Mouse (Mus musculus) forebrain, embryonic 15.5 days (tissue): ENCODE data around the gene Sohlh1. TPM values are rescaled to one million over a fixed set of nuclear protein-coding genes. Genes with fewer than 3 reads are reported as not detected.

Experiments
- ATAC-seq: fragments of 200-750 bp; cut with Nextera tagmentation; replicated peaks from 2 replicates; pipeline ENCODE4 v1.8.0; 2017; ENCODE audit warnings: mild to moderate bottlenecking, moderate TSS enrichment, moderate library complexity
- H3K27ac ChIP-seq: fragments of 300-500 bp; sonication (generic); replicated peaks from 2 replicates; pipeline ENCODE4 v1.5.1; 2015; ENCODE audit warnings: mild to moderate bottlenecking, inconsistent platforms
- H3K27me3 ChIP-seq: fragments of 300-500 bp; sonication (generic); 2 replicates; pipeline ENCODE4 v1.6.1; 2015; ENCODE audit warnings: inconsistent platforms
- H3K36me3 ChIP-seq: fragments of 300-500 bp; sonication (generic); 2 replicates; pipeline ENCODE4 v1.6.1; 2015; ENCODE audit warnings: mild to moderate bottlenecking, inconsistent platforms
- H3K4me1 ChIP-seq: fragments of 300-500 bp; sonication (generic); 2 replicates; pipeline ENCODE4 v1.6.1; 2015; ENCODE audit warnings: inconsistent platforms
- H3K4me2 ChIP-seq: fragments of 300-500 bp; sonication (generic); replicated peaks from 2 replicates; pipeline ENCODE4 v1.6.1; 2015; ENCODE audit warnings: mild to moderate bottlenecking, inconsistent platforms
- H3K4me3 ChIP-seq: fragments of 300-500 bp; sonication (generic); 2 replicates; pipeline ENCODE4 v1.5.1; 2015; ENCODE audit warnings: mild to moderate bottlenecking, inconsistent platforms
- H3K9ac ChIP-seq: fragments of 300-500 bp; sonication (generic); replicated peaks from 2 replicates; pipeline ENCODE4 v1.6.1; 2015; ENCODE audit warnings: mild to moderate bottlenecking, inconsistent platforms
- H3K9me3 ChIP-seq: fragments of 300-500 bp; sonication (generic); 2 replicates; pipeline ENCODE4 v1.6.1; 2016; ENCODE audit warnings: inconsistent platforms
- WGBS: fragments of 180-500 bp; shearing (Covaris S2); methylation state at CpG from one replicate; pipeline ENCODE4 v1.1.7; 2015; ENCODE audit warnings: mixed read lengths; 5-methylcytosine and 5-hydroxymethylcytosine counted together
- polyA plus RNA-seq: library from polyadenylated mRNA; unstranded; fragments of >200 nt; fragmentation: Nextera tagmentation; extraction: Ambion mirVana; gene quantifications from 2 replicates; pipeline ENCODE4 v1.2.1, GENCODE M21; 2015

Gene Sohlh1
- polyA plus RNA-seq, 1 experiment from 2014 or later, result not detected

- ATAC-seq, result peak; percentile 30
- H3K36me3 ChIP-seq, result no peaks in the 10 kb centered on the region
- no peaks in the 10 kb centered on the region for H3K9me3 ChIP-seq
- H3K4me3 ChIP-seq, result peak within 1 kb of the TSS; percentile 62
- H3K27ac ChIP-seq, result no peak within 1 kb of the TSS
- under 1% methylated on average over 43 of the region's 53 CpGs for whole genome bisulfite sequencing
- H3K4me1 ChIP-seq, result peaks cover 25% of the 10 kb centered on the region
- peak within 1 kb of the TSS; percentile 95 for H3K4me2 ChIP-seq
- H3K9ac ChIP-seq, result peak within 1 kb of the TSS; percentile 50
- H3K27me3 ChIP-seq, result no peaks in the 10 kb centered on the region
These were observed 16.5 kb upstream of the Sohlh1 start, which contains the start of gene Kcnt1 for GRCm38 (mm10) chr2:25863337-25864131. TSS of gene Kcnt1 (plus strand) at chr2:25863734.

DNA sequence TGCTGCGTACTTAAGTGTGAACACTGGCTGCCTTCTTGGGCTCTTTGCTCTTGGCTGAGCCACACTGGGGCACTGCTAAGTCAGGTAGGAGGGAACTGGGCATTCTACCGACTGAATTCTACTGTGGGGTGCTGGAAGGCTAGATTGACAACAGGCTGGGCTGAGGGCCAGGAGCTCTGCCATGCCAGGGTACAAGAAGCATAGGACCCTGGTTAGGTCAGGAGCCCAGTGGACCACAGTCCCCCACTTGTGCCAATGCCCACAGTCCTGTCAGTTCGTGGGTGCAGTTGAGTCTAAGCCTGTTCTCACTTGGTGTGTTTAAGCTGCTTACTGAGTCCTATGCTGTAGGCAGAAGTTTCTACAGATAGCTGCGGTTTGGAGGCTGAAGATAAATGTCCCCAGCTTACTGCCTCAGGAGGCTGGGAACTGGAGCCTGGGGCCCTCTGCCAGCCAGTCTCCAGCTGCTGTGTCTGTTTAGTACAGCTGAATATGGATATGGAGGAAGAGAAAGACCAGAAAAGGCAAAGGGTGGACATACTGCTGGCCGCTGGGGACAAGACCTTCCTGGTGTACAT lies 15.7 kb upstream of the Sohlh1 start:
- no peaks in the 10 kb centered on the region for H3K36me3 ChIP-seq
- peak overlapping the region; percentile 62 for H3K4me3 ChIP-seq
- H3K27me3 ChIP-seq, result no peaks in the 10 kb centered on the region
- peak overlapping the region; percentile 95 for H3K4me2 ChIP-seq
- 57% methylated on average over 5 of the region's 5 CpGs for WGBS
- H3K9ac ChIP-seq, result 0 out of 2 replicates have a peak overlapping the region, but pooled peaks have one; percentile 50
- peaks cover 25% of the 10 kb centered on the region for H3K4me1 ChIP-seq
- no peaks in the 10 kb centered on the region for H3K9me3 ChIP-seq
- H3K27ac ChIP-seq, result no peak overlapping the region
- no peak for ATAC-seq

- H3K4me1 ChIP-seq, result peaks cover 25% of the 10 kb centered on the region
- H3K27me3 ChIP-seq, result no peaks in the 10 kb centered on the region
- no peak overlapping the region for H3K4me3 ChIP-seq
- no peak overlapping the region for H3K9ac ChIP-seq
- no peak for ATAC-seq
- no peak overlapping the region for H3K4me2 ChIP-seq
- H3K9me3 ChIP-seq, result no peaks in the 10 kb centered on the region
- WGBS, result 81% methylated on average over 2 of the region's 2 CpGs
- no peaks in the 10 kb centered on the region for H3K36me3 ChIP-seq
- no peak overlapping the region for H3K27ac ChIP-seq
These were observed 15.0 kb upstream of the Sohlh1 start for GRCm38 (mm10) chr2:25862038-25862437.

DNA sequence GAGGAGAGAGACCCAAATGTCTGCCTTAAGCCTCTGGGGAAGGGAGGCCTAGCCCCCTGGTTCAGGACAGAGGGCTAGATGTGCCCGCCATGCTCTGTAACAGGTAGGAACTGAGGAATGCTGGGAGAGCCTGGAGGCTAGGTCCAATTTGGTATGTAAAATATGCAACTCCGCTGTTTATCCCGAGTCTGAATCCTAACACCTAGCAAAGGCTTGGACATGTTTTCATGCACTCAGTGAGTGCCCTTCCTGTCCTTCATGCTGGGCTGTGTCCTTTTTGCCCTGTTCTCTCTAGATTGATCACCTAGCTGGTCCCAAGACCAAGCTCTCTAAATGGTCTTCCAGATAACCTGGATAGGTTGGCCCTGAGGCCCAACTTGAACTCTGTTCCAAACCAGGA lies 12.8 kb upstream of the Sohlh1 start:
- WGBS, result 91% methylated on average over 3 of the region's 3 CpGs
- Histone ChIP-seq H3K27me3 (no peaks in the 10 kb centered on the region), H3K4me1 (peaks cover 21% of the 10 kb centered on the region), H3K27ac (no peak overlapping the region), H3K4me2 (no peak overlapping the region), H3K9ac (no peak overlapping the region), H3K4me3 (no peak overlapping the region), H3K9me3 (no peaks in the 10 kb centered on the region), H3K36me3 (no peaks in the 10 kb centered on the region)
- no peak for ATAC-seq

- no peak overlapping the region for H3K9ac ChIP-seq
- no peaks in the 10 kb centered on the region for H3K4me1 ChIP-seq
- H3K27me3 ChIP-seq, result no peaks in the 10 kb centered on the region
- H3K4me2 ChIP-seq, result no peak overlapping the region
- no peak for ATAC-seq
- no peak overlapping the region for H3K4me3 ChIP-seq
- H3K36me3 ChIP-seq, result no peaks in the 10 kb centered on the region
- 82% methylated on average over 5 of the region's 5 CpGs for WGBS
- no peak overlapping the region for H3K27ac ChIP-seq
- no peaks in the 10 kb centered on the region for H3K9me3 ChIP-seq
These were observed 7.0 kb upstream of the Sohlh1 start for GRCm38 (mm10) chr2:25853998-25854397.

- Histone ChIP-seq H3K4me1 (no peaks in the 10 kb centered on the region), H3K9ac (no peak overlapping the region), H3K27ac (no peak overlapping the region), H3K4me3 (no peak overlapping the region), H3K36me3 (no peaks in the 10 kb centered on the region), H3K9me3 (no peaks in the 10 kb centered on the region), H3K27me3 (no peaks in the 10 kb centered on the region), H3K4me2 (no peak overlapping the region)
- no peak for ATAC-seq
- WGBS, result 46% methylated on average over 3 of the region's 3 CpGs
These were observed 5.6 kb upstream of the Sohlh1 start for GRCm38 (mm10) chr2:25852626-25853025.

DNA sequence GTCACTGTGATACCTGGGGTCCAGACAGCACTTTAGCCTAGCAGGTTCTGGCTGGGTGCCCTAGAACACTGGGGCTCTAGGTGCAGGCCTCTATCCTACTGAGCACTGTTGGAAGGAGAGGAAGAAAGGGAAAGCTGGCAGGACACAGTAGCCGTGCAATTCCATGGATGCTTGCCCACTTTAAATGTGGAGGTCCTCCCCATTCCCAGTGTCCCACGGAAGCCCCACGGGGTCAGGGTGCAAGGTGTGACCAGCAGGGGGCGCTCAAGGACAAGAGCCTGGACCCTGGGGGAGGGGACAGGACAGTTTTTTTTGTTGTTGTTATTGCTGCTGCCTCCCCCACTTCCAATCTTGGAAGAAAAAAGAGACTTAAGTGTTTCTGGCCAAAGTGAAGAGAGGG lies 3.3 kb upstream of the Sohlh1 start:
- Histone ChIP-seq H3K4me3 (no peak overlapping the region), H3K27me3 (no peaks in the 10 kb centered on the region), H3K4me2 (no peak overlapping the region), H3K4me1 (no peaks in the 10 kb centered on the region), H3K36me3 (no peaks in the 10 kb centered on the region), H3K27ac (no peak overlapping the region), H3K9me3 (no peaks in the 10 kb centered on the region), H3K9ac (no peak overlapping the region)
- 11% methylated on average over 4 of the region's 4 CpGs for whole genome bisulfite sequencing
- ATAC-seq, result no peak

DNA sequence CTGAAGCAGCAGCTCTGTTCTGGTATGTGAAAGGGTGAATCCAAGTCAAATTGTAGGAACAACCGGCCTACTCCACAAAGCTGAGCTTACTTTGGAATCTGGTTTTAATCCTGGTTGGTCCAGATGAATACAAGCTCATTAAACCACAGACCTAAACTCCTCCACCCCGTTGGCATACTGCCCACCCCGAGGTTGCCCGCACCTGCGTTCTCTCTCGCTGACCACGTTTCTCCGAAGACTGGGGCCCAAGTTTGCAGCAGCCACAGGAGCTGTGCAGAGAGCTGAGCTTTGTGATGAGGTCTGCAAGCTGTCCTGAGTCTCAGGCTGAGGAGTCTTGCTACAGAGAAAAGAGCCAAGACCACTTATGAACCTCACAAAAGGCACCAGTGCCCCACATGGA lies 532 bp downstream of the Sohlh1 start:
- ATAC-seq, result no peak
- Histone ChIP-seq H3K4me1 (peaks cover 12% of the 10 kb centered on the region), H3K4me3 (no peak overlapping the region), H3K9me3 (no peaks in the 10 kb centered on the region), H3K9ac (no peak overlapping the region), H3K27me3 (no peaks in the 10 kb centered on the region), H3K27ac (no peak overlapping the region), H3K4me2 (no peak overlapping the region), H3K36me3 (no peaks in the 10 kb centered on the region)
- WGBS, result 64% methylated on average over 8 of the region's 8 CpGs

DNA sequence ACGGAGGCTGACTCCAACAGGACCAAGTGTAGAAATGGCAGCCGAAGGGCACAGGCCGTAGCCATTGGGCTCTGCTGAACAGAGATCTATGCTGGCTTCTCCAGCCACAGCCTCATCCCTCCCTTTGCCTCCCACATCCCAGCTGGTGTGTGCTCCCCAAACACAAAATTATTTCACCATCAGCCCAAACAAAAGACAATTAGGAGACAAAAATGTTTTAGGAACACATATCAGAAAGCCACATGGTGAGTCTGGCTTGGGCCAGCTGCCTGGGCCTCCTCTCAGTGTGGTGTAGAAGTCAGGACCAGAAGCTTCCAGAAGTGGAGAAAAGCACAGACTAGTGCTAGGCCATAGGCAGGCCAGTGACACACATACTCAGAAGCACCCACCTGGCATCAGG lies 3.0 kb downstream of the Sohlh1 start:
- 88% methylated on average over 3 of the region's 3 CpGs for WGBS
- no peaks in the 10 kb centered on the region for H3K36me3 ChIP-seq
- H3K4me1 ChIP-seq, result peaks cover 12% of the 10 kb centered on the region
- H3K4me3 ChIP-seq, result no peak overlapping the region
- ATAC-seq, result no peak
- H3K27ac ChIP-seq, result no peak overlapping the region
- H3K9ac ChIP-seq, result no peak overlapping the region
- H3K4me2 ChIP-seq, result no peak overlapping the region
- no peaks in the 10 kb centered on the region for H3K9me3 ChIP-seq
- no peaks in the 10 kb centered on the region for H3K27me3 ChIP-seq

GRCm38 (mm10) chr2:25842758-25843157 lies 4.3 kb downstream of the Sohlh1 start:
- Histone ChIP-seq H3K36me3 (no peaks in the 10 kb centered on the region), H3K4me2 (no peak overlapping the region), H3K4me1 (peaks cover 12% of the 10 kb centered on the region), H3K9me3 (no peaks in the 10 kb centered on the region), H3K27me3 (no peaks in the 10 kb centered on the region), H3K4me3 (no peak overlapping the region), H3K27ac (peak overlapping the region; percentile 52; the same call in 1 of the 2 replicates), H3K9ac (no peak overlapping the region)
- WGBS, result 12% methylated on average over 1 of the region's 1 CpGs
- no peak; the same call in 1 of the 2 replicates for ATAC-seq

GRCm38 (mm10) chr2:25842161-25842560 lies 4.9 kb downstream of the Sohlh1 start:
- H3K36me3 ChIP-seq, result no peaks in the 10 kb centered on the region
- WGBS, result 86% methylated on average over 4 of the region's 4 CpGs
- H3K27me3 ChIP-seq, result no peaks in the 10 kb centered on the region
- no peaks in the 10 kb centered on the region for H3K9me3 ChIP-seq
- H3K4me1 ChIP-seq, result peaks cover 12% of the 10 kb centered on the region
- no peak overlapping the region for H3K9ac ChIP-seq
- 0 out of 2 replicates have a peak overlapping the region, but pooled peaks have one; percentile 6 for H3K27ac ChIP-seq
- H3K4me2 ChIP-seq, result no peak overlapping the region
- no peak overlapping the region for H3K4me3 ChIP-seq
- ATAC-seq, result no peak

DNA sequence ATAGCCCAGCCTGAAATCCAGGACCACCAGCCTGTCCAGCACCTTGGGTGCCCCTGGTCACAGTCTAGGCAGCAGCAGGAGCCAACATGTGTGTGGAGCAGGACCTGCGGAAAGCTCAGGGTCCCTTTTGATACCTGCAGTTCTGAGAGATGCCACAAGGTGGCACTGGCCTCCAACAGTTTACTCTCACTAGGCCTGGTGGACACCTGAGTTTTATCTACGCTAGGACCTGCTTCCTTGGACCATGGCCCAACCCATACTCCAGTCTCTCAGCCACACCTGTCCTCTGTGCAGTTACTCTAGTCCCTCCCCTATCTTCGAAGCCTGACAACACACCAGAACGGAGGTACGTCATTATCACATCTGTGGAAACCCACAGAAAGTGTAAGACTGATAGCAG lies 10.8 kb downstream of the Sohlh1 start:
- Histone ChIP-seq H3K9me3 (no peaks in the 10 kb centered on the region), H3K27me3 (no peaks in the 10 kb centered on the region), H3K4me1 (no peaks in the 10 kb centered on the region), H3K36me3 (no peaks in the 10 kb centered on the region), H3K4me2 (no peak overlapping the region), H3K9ac (no peak overlapping the region), H3K27ac (no peak overlapping the region), H3K4me3 (no peak overlapping the region)
- ATAC-seq, result peak; percentile 63
- WGBS, result 51% methylated on average over 5 of the region's 5 CpGs
